Mouse (Mus musculus): ENCODE results near the gene Man1c1.

DNA sequence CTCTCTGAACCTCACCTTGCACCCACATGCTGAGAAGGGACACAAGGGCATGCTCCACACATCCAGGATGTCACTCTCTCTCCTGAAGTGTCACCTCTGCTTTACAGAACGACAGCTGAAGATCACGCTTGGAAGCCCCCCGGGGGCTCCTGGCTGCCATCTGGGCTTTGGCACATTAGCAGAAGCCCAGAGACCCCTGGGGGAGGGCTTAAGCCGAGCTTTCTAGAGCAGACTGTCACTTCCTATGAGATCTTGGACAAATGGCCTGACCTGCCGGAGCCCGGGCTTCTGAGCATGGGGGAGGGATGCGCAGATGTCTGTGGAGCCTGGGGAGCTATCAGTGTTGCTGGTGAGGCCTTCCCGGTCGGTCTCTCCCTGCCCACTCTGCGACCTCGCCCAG, 128.6 kb downstream of the Man1c1 start:
- no peak for TF ChIP-seq CTCF (IDR thresholded peaks at IDR 0.05; ENCODE audit: low read depth)
- no peak for TF ChIP-seq EP300 (IDR thresholded peaks at IDR 0.05; ENCODE audit: low read depth)
